Mouse (Mus musculus): ENCODE measurements around the gene Tbc1d24. TPM values are rescaled to one million over a fixed set of nuclear protein-coding genes. Genes with fewer than 3 reads are reported as not detected.

Tbc1d24 gene
- polyA plus RNA-seq, 1 experiment from 2014 or later = 13.0 TPM

GRCm38 (mm10) chr17:24155742-24156141, 49.6 kb downstream of the Tbc1d24 start:
- 95% methylated on average over 9 of the region's 9 CpGs for WGBS
- Histone ChIP-seq H3K4me3 (no peak overlapping the region), H3K9ac (no peak overlapping the region), H3K27ac (no peak overlapping the region), H3K4me1 (peaks cover 8% of the 10 kb centered on the region; the same call in 1 of the 2 replicates), H3K4me2 (replicated peaks) (no peak overlapping the region), H3K9me3 (no peaks in the 10 kb centered on the region), H3K27me3 (replicated peaks) (no peaks in the 10 kb centered on the region), H3K36me3 (peaks cover 22% of the 10 kb centered on the region; the same call in 1 of the 2 replicates)
- ATAC-seq (ENCODE audit: low FRiP score, low read depth) = no peak

GRCm38 (mm10) chr17:24154463-24154862, 50.9 kb downstream of the Tbc1d24 start:
- Histone ChIP-seq H3K27me3 (replicated peaks) (no peaks in the 10 kb centered on the region), H3K9me3 (no peaks in the 10 kb centered on the region), H3K4me2 (replicated peaks) (no peak overlapping the region), H3K27ac (no peak overlapping the region), H3K36me3 (peaks cover 19% of the 10 kb centered on the region; the same call in 1 of the 2 replicates), H3K9ac (no peak overlapping the region), H3K4me1 (peaks cover 8% of the 10 kb centered on the region; the same call in 1 of the 2 replicates), H3K4me3 (no peak overlapping the region)
- WGBS = 84% methylated on average over 3 of the region's 3 CpGs
- ATAC-seq (ENCODE audit: low FRiP score, low read depth) = no peak

- H3K36me3 ChIP-seq = 0 out of 2 replicates have a peak, but pooled peaks cover 9% of the 10 kb centered on the region
- ATAC-seq (ENCODE audit: low FRiP score, low read depth) = peak; percentile 90
- H3K27me3 ChIP-seq (replicated peaks) = no peaks in the 10 kb centered on the region
- H3K27ac ChIP-seq = no peak overlapping the region
- peak overlapping the region; percentile 25; the same call in 1 of the 2 replicates for H3K4me3 ChIP-seq
- WGBS = 2% methylated on average over 26 of the region's 26 CpGs
- peak overlapping the region; percentile 66 for H3K4me2 ChIP-seq (replicated peaks)
- H3K9ac ChIP-seq = peak overlapping the region; percentile 51; the same call in 1 of the 2 replicates
- no peaks in the 10 kb centered on the region for H3K9me3 ChIP-seq
- H3K4me1 ChIP-seq = peaks cover 8% of the 10 kb centered on the region; the same call in 1 of the 2 replicates
Measured at GRCm38 (mm10) chr17:24151890-24152563, 53.3 kb downstream of the Tbc1d24 start.

GRCm38 (mm10) chr17:24151382-24151781, 54.0 kb downstream of the Tbc1d24 start:
- 10% methylated on average over 7 of the region's 7 CpGs for WGBS
- peak overlapping the region; percentile 66; the same call in 1 of the 2 replicates for H3K4me2 ChIP-seq (replicated peaks)
- H3K36me3 ChIP-seq = 0 out of 2 replicates have a peak, but pooled peaks cover 4% of the 10 kb centered on the region
- no peaks in the 10 kb centered on the region for H3K9me3 ChIP-seq
- no peak for ATAC-seq (ENCODE audit: low FRiP score, low read depth)
- H3K27ac ChIP-seq = no peak overlapping the region
- H3K27me3 ChIP-seq (replicated peaks) = no peaks in the 10 kb centered on the region
- H3K4me1 ChIP-seq = peaks cover 8% of the 10 kb centered on the region; the same call in 1 of the 2 replicates
- H3K9ac ChIP-seq = no peak overlapping the region
- no peak overlapping the region for H3K4me3 ChIP-seq

- Histone ChIP-seq H3K4me2 (replicated peaks) (peak within 1 kb of the TSS; percentile 66), H3K9me3 (no peaks in the 10 kb centered on the region)
- WGBS = 90% methylated on average over 2 of the region's 2 CpGs
Measured at GRCm38 (mm10) chr17:24150824-24151223, 54.5 kb downstream of the Tbc1d24 start, which contains the start of gene Pdpk1. TSS of gene Pdpk1 (minus strand) at chr17:24150924.

GRCm38 (mm10) chr17:24149421-24149820, 55.9 kb downstream of the Tbc1d24 start:
- WGBS = 92% methylated on average over 7 of the region's 7 CpGs
- H3K36me3 ChIP-seq = no peaks in the 10 kb centered on the region

More at GRCm38 (mm10) chr17:24150824-24151223, 54.5 kb downstream of the Tbc1d24 start, which contains the start of gene Pdpk1:
- Histone ChIP-seq H3K36me3 (0 out of 2 replicates have a peak, but pooled peaks cover 4% of the 10 kb centered on the region), H3K27me3 (replicated peaks) (no peaks in the 10 kb centered on the region), H3K27ac (no peak within 1 kb of the TSS), H3K4me3 (0 out of 2 replicates have a peak within 1 kb of the TSS, but pooled peaks have one; percentile 25), H3K9ac (peak within 1 kb of the TSS; percentile 51; the same call in 1 of the 2 replicates), H3K4me1 (peaks cover 8% of the 10 kb centered on the region; the same call in 1 of the 2 replicates)
- ATAC-seq (ENCODE audit: low FRiP score, low read depth) = no peak

GRCm38 (mm10) chr17:24142897-24143296, 62.5 kb downstream of the Tbc1d24 start:
- no peak overlapping the region for H3K4me3 ChIP-seq

More at GRCm38 (mm10) chr17:24149421-24149820, 55.9 kb downstream of the Tbc1d24 start:
- Histone ChIP-seq H3K9ac (no peak overlapping the region), H3K27me3 (replicated peaks) (no peaks in the 10 kb centered on the region), H3K9me3 (no peaks in the 10 kb centered on the region), H3K4me3 (no peak overlapping the region), H3K27ac (no peak overlapping the region), H3K4me2 (replicated peaks) (no peak overlapping the region), H3K4me1 (peaks cover 8% of the 10 kb centered on the region; the same call in 1 of the 2 replicates)
- no peak for ATAC-seq (ENCODE audit: low FRiP score, low read depth)

GRCm38 (mm10) chr17:24141425-24141920, 63.9 kb downstream of the Tbc1d24 start:
- Histone ChIP-seq H3K27ac (0 out of 2 replicates have a peak overlapping the region, but pooled peaks have one; percentile 39), H3K9me3 (no peaks in the 10 kb centered on the region), H3K4me3 (peak overlapping the region; percentile 93), H3K27me3 (replicated peaks) (no peaks in the 10 kb centered on the region), H3K4me2 (replicated peaks) (peak overlapping the region; percentile 95), H3K9ac (peak overlapping the region; percentile 89), H3K36me3 (no peaks in the 10 kb centered on the region), H3K4me1 (peaks cover 16% of the 10 kb centered on the region)
- peak; percentile 99 for ATAC-seq (ENCODE audit: low FRiP score, low read depth)
- WGBS = under 1% methylated on average over 56 of the region's 57 CpGs

More at GRCm38 (mm10) chr17:24142897-24143296, 62.5 kb downstream of the Tbc1d24 start:
- no peak for ATAC-seq (ENCODE audit: low FRiP score, low read depth)
- H3K9me3 ChIP-seq = no peaks in the 10 kb centered on the region
- H3K36me3 ChIP-seq = no peaks in the 10 kb centered on the region
- no peak overlapping the region for H3K9ac ChIP-seq
- no peaks in the 10 kb centered on the region for H3K27me3 ChIP-seq (replicated peaks)
- WGBS = 47% methylated on average over 2 of the region's 2 CpGs
- H3K4me1 ChIP-seq = peaks cover 16% of the 10 kb centered on the region
- H3K27ac ChIP-seq = no peak overlapping the region
- H3K4me2 ChIP-seq (replicated peaks) = no peak overlapping the region

GRCm38 (mm10) chr17:24140845-24141424, 64.4 kb downstream of the Tbc1d24 start:
- ATAC-seq (ENCODE audit: low FRiP score, low read depth) = peak; percentile 43
- Histone ChIP-seq H3K36me3 (no peaks in the 10 kb centered on the region), H3K4me3 (peak overlapping the region; percentile 93), H3K4me1 (peaks cover 16% of the 10 kb centered on the region), H3K9me3 (no peaks in the 10 kb centered on the region), H3K9ac (peak overlapping the region; percentile 89), H3K4me2 (replicated peaks) (peak overlapping the region; percentile 95), H3K27me3 (replicated peaks) (no peaks in the 10 kb centered on the region), H3K27ac (0 out of 2 replicates have a peak overlapping the region, but pooled peaks have one; percentile 39)
- WGBS = 1% methylated on average over 31 of the region's 43 CpGs

GRCm38 (mm10) chr17:24139968-24140367, 65.4 kb downstream of the Tbc1d24 start:
- Histone ChIP-seq H3K9ac (peak overlapping the region; percentile 89; the same call in 1 of the 2 replicates), H3K27me3 (replicated peaks) (no peaks in the 10 kb centered on the region), H3K4me2 (replicated peaks) (peak overlapping the region; percentile 95), H3K36me3 (no peaks in the 10 kb centered on the region), H3K4me1 (peaks cover 16% of the 10 kb centered on the region), H3K27ac (no peak overlapping the region), H3K9me3 (no peaks in the 10 kb centered on the region), H3K4me3 (peak overlapping the region; percentile 93; the same call in 1 of the 2 replicates)
- no peak for ATAC-seq (ENCODE audit: low FRiP score, low read depth)
- WGBS = 93% methylated on average over 4 of the region's 4 CpGs

- no peak overlapping the region for H3K4me2 ChIP-seq (replicated peaks)
Measured at GRCm38 (mm10) chr17:24139256-24139655, 66.1 kb downstream of the Tbc1d24 start.

More at GRCm38 (mm10) chr17:24139256-24139655, 66.1 kb downstream of the Tbc1d24 start:
- 88% methylated on average over 3 of the region's 3 CpGs for WGBS
- no peak overlapping the region for H3K4me3 ChIP-seq
- H3K36me3 ChIP-seq = no peaks in the 10 kb centered on the region
- H3K27ac ChIP-seq = no peak overlapping the region
- H3K4me1 ChIP-seq = peaks cover 16% of the 10 kb centered on the region
- no peaks in the 10 kb centered on the region for H3K27me3 ChIP-seq (replicated peaks)
- H3K9ac ChIP-seq = no peak overlapping the region
- H3K9me3 ChIP-seq = no peaks in the 10 kb centered on the region
- no peak for ATAC-seq (ENCODE audit: low FRiP score, low read depth)

Measured in neural tube, embryonic 12.5 days (tissue).